Mouse (Mus musculus) intestine, embryonic 16.5 days (tissue): ENCODE data around the gene Usp7. TPM values are rescaled to one million over a fixed set of nuclear protein-coding genes. Genes with fewer than 3 reads are reported as not detected.

Experiments used
- ATAC-seq: fragments of 200-750 bp; cut with Nextera tagmentation; 2 replicates; pipeline ENCODE4 v1.8.0; 2017; ENCODE audit warnings: moderate TSS enrichment, moderate library complexity
- H3K27ac ChIP-seq: fragments of 300-500 bp; sonication (generic); 2 replicates; pipeline ENCODE4 v1.5.1; 2014; ENCODE audit warnings: mild to moderate bottlenecking, low read length
- H3K27me3 ChIP-seq: fragments of 300-500 bp; sonication (generic); replicated peaks from 2 replicates; pipeline ENCODE4 v1.6.1; 2014; ENCODE audit warnings: low read length, control low read depth, mixed read lengths; ENCODE audit not compliant: control insufficient read depth, insufficient read depth
- H3K36me3 ChIP-seq: fragments of 300-500 bp; sonication (generic); 2 replicates; pipeline ENCODE4 v1.6.1; 2014; ENCODE audit warnings: low read length, control low read depth; ENCODE audit not compliant: control insufficient read depth, insufficient read depth
- H3K4me1 ChIP-seq: fragments of 300-500 bp; sonication (generic); 2 replicates; pipeline ENCODE4 v1.6.1; 2014; ENCODE audit warnings: low read length, control low read depth, mixed read lengths; ENCODE audit not compliant: control insufficient read depth, insufficient read depth
- H3K4me2 ChIP-seq: fragments of 300-500 bp; sonication (generic); 2 replicates; pipeline ENCODE4 v1.6.1; 2014; ENCODE audit warnings: low read depth, low read length, control low read depth
- H3K4me3 ChIP-seq: fragments of 300-500 bp; sonication (generic); 2 replicates; pipeline ENCODE4 v1.5.1; 2014; ENCODE audit warnings: mild to moderate bottlenecking, low read length
- H3K9ac ChIP-seq: fragments of 300-500 bp; sonication (generic); 2 replicates; pipeline ENCODE4 v1.6.1; 2014; ENCODE audit warnings: low read depth, low read length
- H3K9me3 ChIP-seq: fragments of 300-500 bp; sonication (generic); 2 replicates; pipeline ENCODE4 v1.6.1; 2016; ENCODE audit warnings: low read length, control low read depth; ENCODE audit not compliant: control insufficient read depth
- WGBS: fragments of 180-500 bp; shearing (Covaris S2); extraction: QIAGEN DNeasy Blood & Tissue Kit; methylation state at CpG from one replicate; pipeline ENCODE4 v1.1.7; 2014; 5-methylcytosine and 5-hydroxymethylcytosine counted together
- polyA plus RNA-seq: library from polyadenylated mRNA; unstranded; fragments of >200 nt; fragmentation: Nextera tagmentation; extraction: Ambion mirVana; gene quantifications from 2 replicates; pipeline ENCODE4 v1.2.1, GENCODE M21; 2015

Usp7 gene
- polyA plus RNA-seq, 1 experiment from 2014 or later = 19.1 TPM

DNA sequence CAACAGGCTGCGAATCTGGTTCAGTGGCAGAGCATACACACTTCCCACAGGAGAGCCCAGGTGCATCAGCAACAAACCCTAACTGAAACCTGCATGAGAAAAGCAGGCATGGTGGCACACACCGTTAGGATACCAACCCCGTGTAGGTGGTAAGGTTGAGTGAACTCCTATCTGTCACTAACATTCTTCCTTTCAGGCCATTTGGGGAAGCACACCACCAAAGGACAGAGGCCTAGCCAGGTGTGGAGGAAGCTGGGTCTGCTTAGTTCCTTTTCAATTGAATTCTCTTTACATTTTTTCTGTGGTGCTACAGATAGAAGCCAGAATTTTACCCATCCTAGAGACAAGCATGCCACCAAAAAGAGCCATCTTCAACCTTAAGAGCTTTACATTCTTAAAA lies 44.3 kb downstream of the Usp7 start:
- whole genome bisulfite sequencing = 82% methylated on average over 3 of the region's 3 CpGs
- Histone ChIP-seq H3K9me3 (no peaks in the 10 kb centered on the region), H3K27me3 (no peaks in the 10 kb centered on the region), H3K9ac (no peak overlapping the region), H3K4me2 (no peak overlapping the region), H3K4me3 (no peak overlapping the region), H3K27ac (no peak overlapping the region), H3K36me3 (no peaks in the 10 kb centered on the region), H3K4me1 (no peaks in the 10 kb centered on the region)
- ATAC-seq = no peak

DNA sequence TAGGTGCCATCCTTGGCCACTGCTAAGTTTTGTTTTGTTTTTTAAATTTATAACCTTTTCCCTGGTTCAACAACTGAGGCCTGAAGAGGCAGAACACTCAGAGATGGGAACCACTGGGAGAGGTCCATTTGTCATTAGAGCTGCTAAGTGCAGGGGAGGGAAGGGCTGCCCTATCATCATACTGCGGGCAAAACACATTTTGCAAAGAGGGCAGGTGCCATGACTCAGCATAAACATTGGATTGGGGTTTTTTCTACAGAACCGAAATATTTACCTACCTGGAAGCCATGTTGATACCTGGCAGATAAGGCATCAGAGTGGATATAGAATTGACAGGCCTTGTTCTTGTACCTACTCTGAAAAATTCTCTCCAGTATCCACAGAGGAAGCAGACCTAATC lies 45.6 kb downstream of the Usp7 start:
- Histone ChIP-seq H3K9ac (no peak overlapping the region), H3K4me1 (no peaks in the 10 kb centered on the region), H3K27me3 (no peaks in the 10 kb centered on the region), H3K27ac (no peak overlapping the region), H3K36me3 (no peaks in the 10 kb centered on the region), H3K4me3 (no peak overlapping the region), H3K4me2 (no peak overlapping the region), H3K9me3 (no peaks in the 10 kb centered on the region)
- 68% methylated on average over 2 of the region's 2 CpGs for WGBS
- no peak for ATAC-seq

DNA sequence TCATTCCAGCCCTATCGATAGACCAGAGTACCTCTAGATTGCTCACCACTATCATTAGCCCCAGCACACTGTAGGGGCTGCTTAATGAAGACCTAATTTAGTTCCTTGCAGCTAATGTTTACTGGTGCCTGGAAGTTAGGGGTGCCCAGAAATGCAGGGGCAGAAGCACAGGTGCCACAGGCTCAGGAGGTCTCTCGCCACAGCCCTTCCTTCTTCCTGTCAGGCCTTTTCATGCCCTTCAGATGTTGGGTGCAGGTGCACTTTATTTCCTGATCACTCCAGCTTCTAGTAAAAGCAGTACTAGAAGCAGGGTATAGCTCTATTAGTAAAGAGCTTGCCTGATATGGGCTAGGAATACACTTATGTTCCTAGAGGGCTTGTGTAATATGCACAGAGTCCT lies 46.4 kb downstream of the Usp7 start:
- Histone ChIP-seq H3K9me3 (no peaks in the 10 kb centered on the region), H3K27me3 (no peaks in the 10 kb centered on the region), H3K4me2 (no peak overlapping the region), H3K9ac (no peak overlapping the region), H3K27ac (no peak overlapping the region), H3K36me3 (no peaks in the 10 kb centered on the region), H3K4me1 (no peaks in the 10 kb centered on the region), H3K4me3 (no peak overlapping the region)
- 88% methylated on average over 2 of the region's 2 CpGs for WGBS
- no peak for ATAC-seq

DNA sequence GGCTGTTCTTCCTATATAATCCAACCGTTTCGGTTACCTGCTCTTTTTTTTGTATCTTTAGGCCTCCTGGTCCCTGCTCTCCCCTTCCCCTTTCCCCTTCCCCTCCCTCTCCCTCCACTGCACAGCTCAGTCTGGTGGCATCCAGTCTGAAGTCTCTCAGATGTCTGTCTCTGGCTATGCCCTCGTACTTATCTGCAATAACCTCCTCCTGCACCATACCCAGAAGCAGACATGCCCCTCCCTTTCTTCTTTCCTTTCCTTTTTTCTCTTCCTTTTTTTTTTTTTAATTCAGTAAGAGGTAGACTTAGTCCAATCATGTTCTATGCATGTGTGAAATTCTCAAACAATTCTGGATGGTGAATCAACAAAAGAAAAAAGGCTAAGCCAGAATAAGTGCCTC lies 48.1 kb downstream of the Usp7 start:
- Histone ChIP-seq H3K4me2 (no peak overlapping the region), H3K4me3 (no peak overlapping the region), H3K27me3 (no peaks in the 10 kb centered on the region), H3K4me1 (no peaks in the 10 kb centered on the region), H3K27ac (no peak overlapping the region), H3K9ac (no peak overlapping the region), H3K36me3 (no peaks in the 10 kb centered on the region), H3K9me3 (no peaks in the 10 kb centered on the region)
- ATAC-seq = no peak
- WGBS = 69% methylated on average over 3 of the region's 3 CpGs

DNA sequence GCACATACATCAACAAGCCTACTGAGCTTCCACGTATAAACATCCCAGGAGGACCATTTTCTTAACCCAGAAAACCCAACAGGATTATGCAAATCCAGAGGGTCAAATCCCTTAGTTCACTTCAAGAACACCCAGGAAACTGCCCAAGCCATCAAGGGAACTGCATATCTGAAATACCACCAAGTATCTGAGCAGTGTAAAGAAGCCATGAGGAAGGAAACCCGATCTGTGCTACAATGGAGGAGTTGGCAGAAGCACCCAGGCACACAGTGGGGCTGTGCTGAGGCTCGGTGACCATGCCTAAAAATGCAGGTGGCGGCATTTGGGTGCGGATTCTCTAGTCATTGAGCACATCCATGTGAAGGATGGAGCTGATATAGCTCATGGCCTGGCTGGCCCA lies 50.4 kb downstream of the Usp7 start:
- no peaks in the 10 kb centered on the region for H3K9me3 ChIP-seq
- no peak overlapping the region for H3K4me2 ChIP-seq
- H3K27me3 ChIP-seq = no peaks in the 10 kb centered on the region
- H3K9ac ChIP-seq = no peak overlapping the region
- H3K4me1 ChIP-seq = peaks cover 3% of the 10 kb centered on the region; the same call in 1 of the 2 replicates
- no peak overlapping the region for H3K4me3 ChIP-seq
- no peaks in the 10 kb centered on the region for H3K36me3 ChIP-seq
- WGBS = 74% methylated on average over 5 of the region's 5 CpGs
- no peak overlapping the region for H3K27ac ChIP-seq
- ATAC-seq = no peak

DNA sequence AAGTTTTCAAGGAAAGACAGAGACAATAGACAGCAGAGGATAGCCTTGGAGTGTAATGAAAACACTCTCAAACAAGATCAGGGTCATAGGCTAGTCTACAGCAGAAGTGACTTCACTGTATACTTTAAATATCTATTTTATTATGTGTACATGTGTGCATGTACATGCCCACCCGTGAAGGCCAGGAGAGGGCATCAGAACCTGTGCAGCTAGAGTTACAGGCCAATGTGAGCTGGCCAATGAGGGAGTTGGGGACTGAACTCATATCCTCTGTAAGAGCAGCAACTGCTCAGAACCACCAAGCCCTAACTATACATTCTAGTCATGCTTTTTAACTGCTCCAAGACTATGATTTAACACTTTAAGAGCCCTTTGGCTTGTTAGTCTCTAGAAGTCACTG lies 51.0 kb downstream of the Usp7 start:
- Histone ChIP-seq H3K9ac (no peak overlapping the region), H3K27me3 (no peaks in the 10 kb centered on the region)
- 61% methylated on average over 1 of the region's 1 CpGs for WGBS

DNA sequence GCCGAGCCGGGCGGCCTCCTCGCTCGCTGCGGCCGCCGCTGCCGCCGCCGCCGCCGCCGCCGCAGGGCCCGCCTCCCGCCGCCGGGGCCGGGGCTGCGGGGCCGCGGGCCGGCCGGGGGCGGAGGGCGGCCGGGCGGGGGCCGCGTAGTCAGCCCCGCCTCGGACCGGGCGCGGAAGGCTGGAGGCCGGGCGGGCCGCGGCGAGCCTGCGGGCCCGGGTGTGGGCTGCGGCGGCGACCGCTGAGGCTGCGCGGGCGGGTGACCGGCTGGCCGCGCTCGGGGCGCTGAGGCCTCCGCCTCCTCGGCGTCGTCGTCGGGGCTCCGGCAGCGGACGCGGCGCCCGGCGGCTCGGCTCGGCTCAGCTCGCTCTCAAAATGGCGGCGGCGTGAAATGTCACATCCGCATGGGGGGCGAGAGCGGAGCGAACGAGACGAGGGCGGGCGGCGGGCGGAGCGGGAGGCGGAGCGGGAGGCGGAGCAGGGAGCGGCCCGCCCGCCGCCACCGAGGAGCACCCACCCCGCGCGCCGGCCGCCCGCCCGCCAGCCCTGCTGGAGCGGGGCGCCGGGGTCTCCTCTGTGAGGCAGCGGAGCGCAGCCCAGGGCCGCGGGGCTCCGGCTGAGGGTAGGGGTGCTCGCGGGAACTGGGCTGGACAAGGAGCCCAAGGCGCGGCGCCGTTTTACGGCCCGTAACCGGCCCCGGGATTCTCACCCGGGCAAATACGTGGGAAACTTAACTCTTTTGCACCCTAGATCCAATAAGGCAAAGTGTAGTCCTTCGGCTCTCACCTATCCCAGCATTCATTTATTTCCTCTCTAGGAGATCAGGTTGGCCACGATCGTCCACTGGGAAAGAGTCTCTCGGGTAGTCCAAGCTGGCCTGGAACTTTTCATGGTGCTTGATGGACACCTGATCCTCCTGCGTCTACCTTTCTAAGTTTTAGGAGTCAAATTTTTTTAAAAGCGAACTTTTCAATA lies 53.3 kb downstream of the Usp7 start:
- H3K9me3 ChIP-seq = no peaks in the 10 kb centered on the region
- H3K36me3 ChIP-seq = no peaks in the 10 kb centered on the region
- peaks cover 25% of the 10 kb centered on the region for H3K4me1 ChIP-seq
- H3K4me3 ChIP-seq = peak overlapping the region; percentile 98
- H3K9ac ChIP-seq = peak overlapping the region; percentile 96
- peak; percentile 93 for ATAC-seq
- peak overlapping the region; percentile 75 for H3K4me2 ChIP-seq
- H3K27me3 ChIP-seq = no peaks in the 10 kb centered on the region
- H3K27ac ChIP-seq = peak overlapping the region; percentile 96
- WGBS = 1% methylated on average over 86 of the region's 126 CpGs

More for the DNA sequence above, 51.0 kb downstream of the Usp7 start:
- ATAC-seq = no peak
- H3K27ac ChIP-seq = no peak overlapping the region
- no peaks in the 10 kb centered on the region for H3K36me3 ChIP-seq
- no peak overlapping the region for H3K4me2 ChIP-seq
- H3K4me3 ChIP-seq = no peak overlapping the region
- H3K9me3 ChIP-seq = no peaks in the 10 kb centered on the region
- H3K4me1 ChIP-seq = peaks cover 7% of the 10 kb centered on the region

DNA sequence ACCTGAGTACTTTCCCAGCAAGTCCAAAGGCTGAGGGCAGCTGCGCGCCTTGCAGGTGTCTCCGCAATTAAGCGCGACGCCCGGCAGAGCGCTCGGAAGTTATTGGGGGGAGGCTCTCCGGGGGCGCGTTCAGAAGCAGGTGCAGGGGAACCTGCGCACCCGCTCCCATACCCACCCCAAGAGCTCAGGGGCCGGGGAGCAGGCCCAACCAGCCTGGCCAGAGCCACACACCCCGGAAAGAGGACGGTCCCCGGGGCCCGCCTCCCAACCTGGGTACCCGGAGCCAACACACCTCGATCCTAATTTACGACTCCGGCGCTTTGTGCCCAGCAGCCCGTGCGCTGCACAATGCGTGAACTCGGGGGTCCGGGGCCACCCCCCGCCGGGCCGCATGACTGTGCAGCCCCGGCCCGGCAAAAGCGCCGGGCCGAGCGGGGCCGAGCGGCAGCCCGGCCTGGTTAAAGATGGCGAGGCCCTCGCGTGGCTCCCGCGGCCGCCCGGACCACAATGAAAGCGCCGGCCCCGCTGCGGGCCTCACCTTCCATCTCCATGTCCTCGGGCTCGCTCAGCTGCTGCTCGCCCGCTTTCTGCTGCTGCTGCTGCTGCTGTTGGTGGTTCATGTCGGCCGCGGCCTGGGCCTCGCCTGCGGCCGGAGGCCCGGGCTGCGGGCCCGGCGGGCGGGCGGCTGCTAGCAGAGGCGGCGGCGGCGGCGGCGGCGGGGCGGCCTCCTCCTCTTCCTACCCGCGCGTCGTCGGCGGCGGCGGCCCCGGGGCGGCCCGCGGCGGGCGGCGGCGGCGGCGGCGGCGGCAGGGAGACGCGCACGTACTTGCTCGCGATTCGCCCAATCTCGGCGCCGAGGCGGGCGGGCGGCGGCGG lies 54.2 kb downstream of the Usp7 start:
- peaks cover 25% of the 10 kb centered on the region for H3K4me1 ChIP-seq
- H3K9ac ChIP-seq = peak overlapping the region; percentile 96
- no peaks in the 10 kb centered on the region for H3K27me3 ChIP-seq
- ATAC-seq = peak; percentile 58
- no peaks in the 10 kb centered on the region for H3K36me3 ChIP-seq
- H3K4me3 ChIP-seq = peak overlapping the region; percentile 98
- peak overlapping the region; percentile 96 for H3K27ac ChIP-seq
- H3K9me3 ChIP-seq = no peaks in the 10 kb centered on the region
- peak overlapping the region; percentile 92 for H3K4me2 ChIP-seq
- under 1% methylated on average over 95 of the region's 110 CpGs for WGBS

DNA sequence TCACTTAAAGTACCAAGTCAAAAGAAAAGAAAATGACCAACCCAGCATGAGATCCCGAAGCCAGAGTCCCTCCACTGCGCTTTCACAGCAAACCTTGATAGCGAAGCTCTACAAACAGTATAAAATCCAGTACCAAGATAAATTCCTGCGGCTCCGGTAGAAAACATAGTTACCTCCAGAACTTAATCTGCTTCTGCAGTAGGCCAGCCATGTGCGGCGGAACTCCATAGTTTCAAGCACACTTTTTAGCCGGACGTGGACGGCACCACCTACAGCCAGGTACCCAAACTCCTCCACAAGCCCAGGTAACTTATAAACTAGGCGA lies 54.8 kb downstream of the Usp7 start:
- no peaks in the 10 kb centered on the region for H3K36me3 ChIP-seq
- peak overlapping the region; percentile 92 for H3K4me2 ChIP-seq
- H3K9ac ChIP-seq = peak overlapping the region; percentile 96
- no peak for ATAC-seq
- H3K27ac ChIP-seq = peak overlapping the region; percentile 96
- no peaks in the 10 kb centered on the region for H3K9me3 ChIP-seq
- peak overlapping the region; percentile 98 for H3K4me3 ChIP-seq
- under 1% methylated on average over 11 of the region's 11 CpGs for WGBS
- H3K27me3 ChIP-seq = no peaks in the 10 kb centered on the region
- H3K4me1 ChIP-seq = peaks cover 25% of the 10 kb centered on the region
